Mouse (Mus musculus): ENCODE results near the gene Aplp2.

DNA sequence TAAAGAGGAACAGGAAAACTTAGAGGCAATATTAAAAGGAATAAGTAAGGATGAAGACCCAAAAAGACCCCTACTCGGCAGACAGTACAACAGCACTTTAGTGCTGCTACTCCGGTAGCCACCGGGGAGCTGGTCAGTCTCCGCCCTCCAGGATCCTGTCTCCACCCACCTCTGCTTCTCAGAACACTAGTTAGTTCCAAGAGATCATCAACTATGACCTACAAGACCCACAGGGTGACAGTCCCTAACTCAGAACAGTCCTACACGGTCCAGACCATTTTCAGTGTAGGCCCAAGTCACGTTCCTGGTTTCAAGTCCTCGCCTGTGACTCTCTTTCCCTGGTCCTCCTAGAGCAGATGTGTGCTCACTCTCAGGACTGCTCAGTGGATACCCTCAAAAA is 20.1 kb downstream of the Aplp2 start:
- TF ChIP-seq POLR2A (IDR thresholded peaks at IDR 0.05; ENCODE audit: low read depth, low read length), result no peak
- TF ChIP-seq CTCF (IDR thresholded peaks at IDR 0.05; ENCODE audit: extremely low read depth, insufficient read length, insufficient replicate concordance, low read depth, low read length), result no peak

Measured in small intestine, adult 2 months (tissue).